Mouse (Mus musculus) thymus, adult 2 months (tissue): ENCODE measurements at regions not wholly inside any gene's neighbourhood (a gene's known extent, or its start where the extent isn't known, plus 50 kb on each side); places are given as distances from the start of the nearest gene placed in this dataset.

ENCODE experiments used
- CTCF ChIP-seq: fragments of 200-500 bp; IDR thresholded peaks from 2 replicates; pipeline ENCODE4 v1.5.1; 2012; ENCODE audit warnings: mild to moderate bottlenecking, control low read depth, low read length, moderate library complexity, borderline replicate concordance; ENCODE audit not compliant: control insufficient read depth, poor library complexity, insufficient read depth; ENCODE audit errors: extremely low read depth
- POLR2A ChIP-seq: fragments of 200-500 bp; IDR thresholded peaks from 2 replicates; pipeline ENCODE4 v1.6.1; 2012; ENCODE audit warnings: mild to moderate bottlenecking, low read length, control low read depth, moderate library complexity; ENCODE audit not compliant: control insufficient read depth, poor library complexity, insufficient read depth; ENCODE audit errors: extremely low read depth

- TF ChIP-seq CTCF: no peak
- no peak for TF ChIP-seq POLR2A
These were observed 806.2 kb downstream of the Ets1 start for GRCm38 (mm10) chr9:33442266-33442665.
